Mouse (Mus musculus) spleen, adult 12 weeks (tissue): ENCODE data around the gene Cbr4.

ENCODE experiments used
- DNase-seq: peaks from one replicate; pipeline ENCODE4 v3.0.0; 2022; ENCODE audit warnings: low spot score

Cbr4 gene

GRCm38 (mm10) chr8:61550006-61550748 lies 62.6 kb downstream of the Cbr4 start:
- no peak for DNase-seq

GRCm38 (mm10) chr8:61552221-61552620 lies 64.7 kb downstream of the Cbr4 start:
- DNase-seq, result no peak

- DNase-seq, result no peak
Observed at GRCm38 (mm10) chr8:61552755-61553402, 65.3 kb downstream of the Cbr4 start.

GRCm38 (mm10) chr8:61555343-61555742 lies 67.8 kb downstream of the Cbr4 start:
- DNase-seq, result no peak

- no peak for DNase-seq
Observed at GRCm38 (mm10) chr8:61556219-61556618, 68.7 kb downstream of the Cbr4 start.
